Mouse (Mus musculus) cerebral cortex, adult 2 months (tissue): ENCODE measurements around the gene Ccr1l1.

ENCODE experiments used
- WGBS: fragments of 180-500 bp; shearing (Covaris S2); methylation state at CpG from one replicate; pipeline ENCODE4 v1.1.7; 2018; 5-methylcytosine and 5-hydroxymethylcytosine counted together

Gene Ccr1l1

GRCm38 (mm10) chr9:123978308-123978707, at the start of gene Ccr1l1:
TSS of gene Ccr1l1 (minus strand) at chr9:123978408.
- 79% methylated on average over 1 of the region's 1 CpGs for whole genome bisulfite sequencing

GRCm38 (mm10) chr9:124021672-124022071, 43.5 kb upstream of the Ccr1l1 start, which contains the start of gene Ccr3:
TSS of gene Ccr3 (plus strand) at chr9:124021972.
- 90% methylated on average over 1 of the region's 1 CpGs for WGBS

- 88% methylated on average over 3 of the region's 3 CpGs for WGBS
Measured at GRCm38 (mm10) chr9:124019887-124020286, 41.7 kb upstream of the Ccr1l1 start.

- WGBS = 65% methylated on average over 2 of the region's 2 CpGs
Measured at GRCm38 (mm10) chr9:124016048-124016447, 37.8 kb upstream of the Ccr1l1 start.

GRCm38 (mm10) chr9:124014985-124015652, 36.9 kb upstream of the Ccr1l1 start:
- WGBS = 85% methylated on average over 2 of the region's 2 CpGs

GRCm38 (mm10) chr9:124013270-124013669, 35.1 kb upstream of the Ccr1l1 start:
- 78% methylated on average over 3 of the region's 3 CpGs for WGBS

- WGBS = 71% methylated on average over 2 of the region's 2 CpGs
Measured at GRCm38 (mm10) chr9:124012691-124013090, 34.5 kb upstream of the Ccr1l1 start.

- 83% methylated on average over 2 of the region's 2 CpGs for WGBS
Measured at GRCm38 (mm10) chr9:123999784-124000183, 21.6 kb upstream of the Ccr1l1 start.

GRCm38 (mm10) chr9:123997719-123998118, 19.5 kb upstream of the Ccr1l1 start:
- WGBS = 87% methylated on average over 3 of the region's 3 CpGs

- 34% methylated on average over 1 of the region's 1 CpGs for WGBS
Measured at GRCm38 (mm10) chr9:123991312-123991906, 13.2 kb upstream of the Ccr1l1 start.

- WGBS = 65% methylated on average over 3 of the region's 3 CpGs
Measured at GRCm38 (mm10) chr9:123989671-123990070, 11.5 kb upstream of the Ccr1l1 start.

- WGBS = 75% methylated on average over 2 of the region's 2 CpGs
Measured at GRCm38 (mm10) chr9:123986217-123986616, 8.0 kb upstream of the Ccr1l1 start.

GRCm38 (mm10) chr9:123982720-123983119, 4.5 kb upstream of the Ccr1l1 start:
- WGBS = 97% methylated on average over 1 of the region's 1 CpGs

- 84% methylated on average over 4 of the region's 4 CpGs for WGBS
Measured at GRCm38 (mm10) chr9:123981909-123982308, 3.7 kb upstream of the Ccr1l1 start.

GRCm38 (mm10) chr9:123980858-123981475, 2.8 kb upstream of the Ccr1l1 start:
- no CpG with 5 or more reads among the region's 3 CpGs for WGBS

- WGBS = 86% methylated on average over 9 of the region's 9 CpGs
Measured at GRCm38 (mm10) chr9:123976876-123977663, 1.1 kb downstream of the Ccr1l1 start.

GRCm38 (mm10) chr9:123975630-123976029, 2.6 kb downstream of the Ccr1l1 start:
- WGBS = 67% methylated on average over 2 of the region's 2 CpGs

GRCm38 (mm10) chr9:123968290-123968912, 9.8 kb downstream of the Ccr1l1 start, which contains the start of gene Ccr1:
TSS of gene Ccr1 (minus strand) at chr9:123968692.
- 89% methylated on average over 1 of the region's 1 CpGs for WGBS

- WGBS = 87% methylated on average over 1 of the region's 4 CpGs
Measured at GRCm38 (mm10) chr9:123966858-123967495, 11.2 kb downstream of the Ccr1l1 start.

- WGBS = 77% methylated on average over 3 of the region's 3 CpGs
Measured at GRCm38 (mm10) chr9:123964776-123965175, 13.4 kb downstream of the Ccr1l1 start.

- WGBS = 86% methylated on average over 1 of the region's 1 CpGs
Measured at GRCm38 (mm10) chr9:123960161-123960560, 18.0 kb downstream of the Ccr1l1 start.
